Mouse (Mus musculus): ENCODE results near the gene Lcorl.

Gene Lcorl

DNA sequence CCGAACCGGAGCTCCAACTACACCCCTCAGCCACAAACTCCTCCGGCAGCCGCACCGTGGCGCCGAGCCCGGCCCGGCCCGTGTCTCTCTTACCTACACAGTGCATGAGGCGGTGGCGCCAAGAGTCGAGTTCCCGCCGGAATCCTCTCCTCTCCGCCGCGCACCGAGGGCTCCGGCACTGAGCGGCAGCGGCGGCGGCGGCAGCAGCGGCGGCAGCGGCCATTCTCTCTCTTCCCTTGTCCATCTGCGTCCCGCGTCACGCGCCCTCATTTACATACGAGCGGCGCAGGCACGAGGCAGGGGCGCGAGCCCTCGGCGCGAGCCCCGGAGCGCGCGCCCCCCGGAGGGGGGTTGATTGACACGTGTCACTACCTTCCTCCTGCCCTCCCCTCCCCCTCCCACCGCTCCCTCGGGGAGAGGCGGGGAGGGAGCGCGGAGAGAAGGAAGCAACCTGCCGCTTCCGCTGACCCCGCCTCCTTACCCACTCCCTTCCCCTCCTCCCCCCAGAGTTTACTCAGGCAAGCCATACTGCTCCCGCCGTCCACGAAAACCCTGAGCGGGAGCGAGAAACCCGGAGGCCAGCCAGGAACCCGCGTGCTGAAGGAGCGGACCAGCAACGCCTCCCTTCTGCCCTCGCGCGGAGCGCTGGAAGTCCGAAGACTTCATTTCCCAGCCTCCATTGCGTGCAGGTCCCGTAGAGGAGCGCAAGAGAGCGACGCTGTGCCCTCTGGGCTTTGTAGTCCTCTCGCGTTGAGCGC is at the start of gene Lcorl:
Lcorl (minus strand) TSS at position 362 of the 758 bp plus-strand sequence.
- peak; percentile 96 for DNase-seq (ENCODE audit: low spot score)

DNA sequence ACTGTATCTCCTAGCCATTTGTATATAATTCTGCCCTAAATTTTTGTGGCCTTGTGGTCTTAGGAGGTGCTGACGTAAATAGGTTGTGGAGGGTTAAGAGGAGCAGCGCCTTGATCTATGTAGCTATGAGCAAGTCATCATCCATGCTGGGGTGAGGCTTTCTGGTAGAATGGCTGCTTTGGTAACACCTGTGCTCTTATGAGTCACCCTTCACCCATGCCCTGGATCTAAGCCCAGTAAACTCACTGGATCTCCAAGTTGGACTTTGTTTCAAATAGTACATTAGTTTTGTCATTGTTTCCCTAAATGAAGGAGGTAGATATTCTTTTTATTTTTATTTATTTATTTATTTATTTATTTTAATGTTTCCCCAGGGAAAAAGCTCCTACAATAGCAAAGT is 47.3 kb upstream of the Lcorl start:
- no peak for DNase-seq (ENCODE audit: low spot score)

DNA sequence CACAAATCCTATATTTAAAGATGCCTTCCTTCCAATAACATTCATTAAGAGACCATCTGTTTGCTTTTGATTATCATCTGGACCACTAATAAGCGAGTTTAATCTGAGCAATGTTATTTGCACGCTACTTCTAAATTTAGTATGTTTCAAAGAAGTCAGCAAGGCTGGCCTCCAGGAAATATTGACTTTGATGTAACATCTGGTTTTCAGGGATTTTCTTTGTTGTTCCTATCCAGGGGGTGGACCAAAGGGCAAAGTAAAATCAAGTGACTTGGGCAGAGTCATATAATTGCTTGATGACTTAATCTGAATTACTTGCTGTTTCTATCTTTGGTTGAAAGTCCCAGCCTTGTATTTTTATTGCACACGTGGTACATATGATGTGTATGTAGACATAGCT is 45.8 kb upstream of the Lcorl start:
- no peak for DNase-seq (ENCODE audit: low spot score)

GRCm38 (mm10) chr5:45895362-45895761 is 37.9 kb upstream of the Lcorl start:
- DNase-seq (ENCODE audit: low spot score), result no peak

DNA sequence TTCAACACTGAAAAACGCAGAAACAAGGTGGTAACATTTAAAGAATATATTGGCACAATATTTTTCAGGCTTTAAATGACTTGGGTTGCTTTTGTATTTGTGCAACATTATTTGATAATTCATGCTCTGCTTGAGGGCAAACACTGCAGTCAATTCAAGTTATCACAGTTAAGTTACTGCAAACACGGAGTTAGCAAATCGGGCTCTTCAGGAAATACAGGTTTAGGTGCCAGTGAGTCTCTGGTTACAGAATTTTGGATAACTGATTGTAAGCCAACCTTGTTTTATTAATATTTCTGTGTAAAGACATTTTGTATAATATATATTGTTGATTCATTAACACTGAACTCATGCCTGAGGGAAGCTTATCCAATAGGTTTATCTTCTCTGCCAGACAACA is 36.3 kb upstream of the Lcorl start:
- DNase-seq (ENCODE audit: low spot score), result no peak

- DNase-seq (ENCODE audit: low spot score), result no peak
Observed at GRCm38 (mm10) chr5:45876328-45876727, 18.9 kb upstream of the Lcorl start.

DNA sequence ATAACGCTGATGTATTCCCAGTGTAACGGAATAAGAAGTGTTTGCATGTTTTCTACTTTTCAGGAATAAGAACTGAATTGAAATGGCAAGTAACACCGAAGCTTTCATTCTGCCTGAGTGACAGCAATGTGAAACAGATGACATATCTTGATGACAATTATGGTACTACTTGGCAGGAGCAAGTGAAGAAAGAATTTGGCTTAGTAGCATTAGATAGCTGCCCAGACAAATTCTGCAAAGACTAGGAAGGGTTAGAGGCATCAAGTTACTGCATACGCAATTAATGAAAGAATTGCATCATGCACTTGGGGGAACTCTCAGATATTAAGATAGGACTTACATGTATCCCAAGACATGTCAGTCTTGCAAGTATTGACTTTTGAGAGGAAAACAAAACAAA is 18.1 kb upstream of the Lcorl start:
- no peak for DNase-seq (ENCODE audit: low spot score)

DNA sequence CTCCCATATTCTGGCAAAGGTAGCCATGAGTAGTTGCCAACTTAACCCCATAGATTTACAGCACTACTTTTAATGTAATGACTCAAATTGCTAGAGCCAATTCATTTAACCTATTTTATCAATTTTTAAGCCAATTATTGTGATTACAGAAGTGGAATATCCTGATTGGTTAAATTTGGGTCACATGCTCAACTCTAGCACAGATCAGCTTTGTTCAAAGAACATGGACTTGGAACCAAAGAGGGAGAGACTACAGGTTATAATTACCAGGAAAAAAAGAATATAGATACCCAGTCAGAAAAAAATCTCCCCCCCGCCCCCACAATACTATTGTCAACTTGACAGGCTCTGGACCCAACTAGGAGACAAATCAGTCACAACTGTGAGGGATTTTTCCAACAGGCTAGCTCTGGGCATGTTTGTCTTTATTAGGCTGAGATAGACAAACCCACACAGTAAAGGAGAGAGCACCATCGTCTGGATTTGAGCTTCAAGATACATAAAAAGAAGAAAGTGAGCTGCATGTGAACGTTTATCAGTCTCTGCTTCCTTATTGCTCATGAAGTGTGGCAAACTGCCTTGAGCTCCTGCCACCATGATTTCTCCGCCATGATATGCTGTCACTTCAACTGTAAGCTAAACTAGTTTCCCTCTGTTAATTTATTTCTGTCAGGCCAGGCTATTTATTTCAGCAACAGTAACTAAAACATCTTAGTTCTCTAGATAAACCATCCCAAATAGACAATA is 17.0 kb upstream of the Lcorl start:
- no peak for DNase-seq (ENCODE audit: low spot score)

GRCm38 (mm10) chr5:45858368-45858767 is 953 bp upstream of the Lcorl start:
- DNase-seq (ENCODE audit: low spot score), result no peak

DNA sequence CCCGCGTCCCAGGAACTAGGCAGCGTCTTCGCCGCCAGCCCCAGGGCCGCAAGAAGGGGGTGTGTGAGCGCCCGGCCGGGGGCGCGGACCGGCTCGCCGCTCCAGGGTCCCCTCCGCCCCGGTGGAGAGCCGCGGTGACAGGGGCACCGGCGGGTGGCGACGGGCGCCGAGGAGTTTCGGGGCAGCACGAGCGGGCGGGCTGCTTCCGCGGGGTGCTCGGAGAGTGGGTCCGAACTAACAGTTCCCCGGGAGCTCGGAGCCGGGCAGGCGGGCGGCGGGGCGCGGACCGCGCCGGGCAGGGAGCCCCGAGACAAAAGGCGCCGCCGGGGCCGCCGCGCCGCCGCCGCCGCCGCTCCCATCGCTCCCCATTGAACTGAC is 550 bp downstream of the Lcorl start:
- DNase-seq (ENCODE audit: low spot score), result no peak

- DNase-seq (ENCODE audit: low spot score), result peak; percentile 82
Observed at GRCm38 (mm10) chr5:45856303-45856821, 1.1 kb downstream of the Lcorl start.

DNA sequence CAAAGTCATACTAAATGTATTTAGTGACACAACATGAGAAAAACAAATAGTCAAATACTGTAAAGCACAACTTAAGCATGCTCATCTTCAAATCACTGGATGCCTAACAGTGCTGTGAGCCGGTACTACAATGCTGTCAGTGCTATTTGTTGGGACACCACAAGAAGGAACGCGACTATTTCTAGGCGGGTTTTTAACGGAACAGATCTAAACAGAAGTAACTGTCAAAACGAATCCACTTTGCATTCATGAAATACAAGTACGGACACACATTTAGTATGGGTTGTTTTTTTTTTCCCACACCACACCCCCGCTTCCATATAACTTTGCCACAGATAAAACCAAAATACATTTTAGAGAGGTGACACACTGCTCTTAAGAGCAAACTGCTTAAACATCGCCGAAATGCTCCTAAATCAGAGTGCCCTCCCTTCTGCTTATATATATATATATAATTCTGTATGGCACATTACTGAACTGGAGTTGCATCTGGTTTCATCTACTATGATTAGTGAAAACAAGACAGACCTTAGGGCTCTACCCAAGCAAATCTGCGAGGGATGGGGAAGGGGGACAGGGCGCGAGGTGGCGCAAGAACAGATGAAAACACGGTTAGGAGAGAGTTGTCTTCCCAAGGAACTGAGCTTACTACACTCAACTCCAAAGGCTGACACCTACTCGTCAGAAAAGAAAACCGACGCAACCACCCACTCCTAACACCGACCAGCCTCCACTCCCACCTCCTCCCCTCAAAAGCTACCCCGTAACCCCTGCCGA is 1.7 kb downstream of the Lcorl start:
- DNase-seq (ENCODE audit: low spot score), result peak; percentile 61

GRCm38 (mm10) chr5:45844723-45845122 is 12.7 kb downstream of the Lcorl start:
- no peak for DNase-seq (ENCODE audit: low spot score)

- no peak for DNase-seq (ENCODE audit: low spot score)
Observed at GRCm38 (mm10) chr5:45835131-45835530, 22.3 kb downstream of the Lcorl start.

DNA sequence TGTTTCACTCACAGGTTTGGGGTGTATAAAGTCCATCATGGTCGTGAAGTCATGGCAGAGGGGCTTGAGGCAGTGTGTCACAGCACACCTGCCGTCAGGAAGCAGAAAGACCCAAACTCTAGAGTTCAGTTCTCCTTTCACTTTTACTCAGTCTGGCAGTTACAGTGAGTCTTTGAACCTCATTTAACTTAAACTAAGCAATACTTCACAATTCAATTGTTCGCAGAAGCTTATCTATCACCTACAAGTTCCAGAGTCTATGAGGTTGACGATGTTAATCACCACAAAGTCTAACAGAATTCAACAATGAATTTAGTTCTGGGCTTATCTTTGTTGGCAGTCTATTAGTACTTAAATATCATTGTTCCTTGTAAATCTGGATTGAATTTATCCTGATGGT is 45.9 kb downstream of the Lcorl start:
- DNase-seq (ENCODE audit: low spot score), result no peak

- no peak for DNase-seq (ENCODE audit: low spot score)
Observed at GRCm38 (mm10) chr5:45791864-45792263, 65.6 kb downstream of the Lcorl start.

- no peak for DNase-seq (ENCODE audit: low spot score)
Observed at GRCm38 (mm10) chr5:45790221-45790620, 67.2 kb downstream of the Lcorl start.

DNA sequence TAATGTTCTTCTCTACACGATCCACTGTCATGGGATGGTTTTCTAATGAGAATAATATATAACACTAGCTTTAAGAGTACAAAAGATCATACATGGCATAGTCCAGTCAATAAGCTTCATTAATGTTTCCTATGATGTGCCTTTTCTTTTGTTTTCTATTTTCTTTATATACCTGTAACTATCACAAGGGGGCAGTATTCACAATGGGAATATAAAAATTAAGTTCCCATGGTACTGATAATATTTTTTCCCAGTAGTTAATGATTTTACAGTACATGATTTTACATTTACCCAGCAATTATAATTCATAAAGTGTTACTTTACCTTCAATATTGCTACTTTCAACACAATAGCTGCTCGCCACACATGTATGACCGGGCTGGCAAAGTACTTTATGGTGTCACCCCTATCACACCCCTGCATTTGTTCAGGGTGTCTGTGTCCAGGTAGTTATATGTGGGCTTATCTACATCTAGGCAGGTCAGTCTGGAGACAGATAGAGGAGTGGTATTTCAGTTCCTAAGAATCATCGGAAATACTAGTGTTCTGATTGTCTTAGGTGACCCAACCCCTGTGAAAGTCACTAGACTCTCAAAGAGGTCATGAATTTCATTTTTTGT is 99.8 kb downstream of the Lcorl start:
- no peak for DNase-seq (ENCODE audit: low spot score)

DNA sequence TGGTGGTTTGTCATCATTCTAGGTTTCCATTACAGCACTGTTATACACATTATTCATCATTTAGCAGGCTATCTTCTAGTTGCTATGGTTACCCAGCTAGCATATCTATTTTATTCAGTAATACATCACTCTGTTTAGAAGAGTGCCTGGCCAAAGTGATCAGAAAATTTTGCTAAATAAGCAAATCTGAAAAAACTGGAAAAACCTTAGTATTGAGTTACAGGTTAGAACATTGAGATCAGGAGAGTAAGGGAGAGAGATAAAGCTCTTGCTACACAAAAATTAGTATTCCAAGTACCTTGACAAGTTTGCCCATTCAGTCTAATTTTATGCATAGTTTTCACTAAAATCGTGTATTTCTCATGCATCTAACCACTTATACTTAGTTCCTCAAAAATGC is 119.5 kb downstream of the Lcorl start:
- no peak for DNase-seq (ENCODE audit: low spot score)

DNA sequence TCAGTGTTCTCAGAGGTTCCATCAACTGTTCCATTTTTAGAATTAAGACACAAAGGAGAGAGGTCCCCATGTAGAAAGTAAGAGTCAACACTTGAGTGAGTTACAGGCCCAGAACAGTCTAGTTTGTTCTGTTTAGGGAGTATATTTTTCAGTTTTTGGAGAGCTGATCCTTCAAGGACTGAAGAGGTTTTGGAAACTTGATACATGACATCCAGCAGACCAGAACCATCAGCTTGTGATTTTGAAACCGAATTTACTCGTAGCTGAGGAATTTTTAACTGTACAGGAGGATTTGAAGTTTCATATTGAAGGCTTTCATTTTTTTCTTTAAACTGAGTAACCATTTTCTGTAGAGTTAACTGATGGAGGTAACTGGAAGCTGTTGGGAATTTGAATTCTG is 123.7 kb downstream of the Lcorl start:
- no peak for DNase-seq (ENCODE audit: low spot score)

DNA sequence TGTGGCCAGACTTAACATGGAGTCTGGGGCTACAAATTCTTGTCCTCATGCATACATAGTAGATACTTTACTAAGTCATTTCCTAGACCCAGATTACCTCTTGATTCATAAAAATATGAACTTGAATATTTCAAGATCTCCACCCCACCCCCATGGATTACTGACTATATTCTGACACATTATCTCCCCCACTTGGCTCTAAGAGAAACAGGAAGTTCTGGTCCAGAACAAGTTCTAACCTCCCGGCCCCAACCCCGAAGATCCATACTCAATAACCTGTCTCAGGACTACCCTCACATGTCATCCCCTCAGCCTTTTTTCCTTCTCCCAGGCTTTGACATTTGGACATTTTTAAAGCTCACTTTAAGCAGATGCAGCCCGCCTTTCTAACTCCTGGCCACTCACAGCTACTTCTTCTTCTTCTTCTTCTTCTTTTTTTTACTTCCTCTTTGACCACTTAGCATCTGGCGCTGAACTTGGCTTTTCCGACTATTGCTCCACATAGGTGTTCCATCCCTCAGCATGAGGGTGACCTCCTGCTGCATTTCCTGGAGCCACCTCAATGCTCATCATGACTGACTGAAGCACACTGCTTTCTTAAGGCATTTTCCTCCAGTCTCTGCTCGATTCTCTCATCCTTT is 138.4 kb downstream of the Lcorl start:
- DNase-seq (ENCODE audit: low spot score), result no peak

GRCm38 (mm10) chr5:45709653-45710052 is 147.8 kb downstream of the Lcorl start:
- no peak for DNase-seq (ENCODE audit: low spot score)
